Mouse (Mus musculus) heart, postnatal 4 days (tissue): ENCODE measurements around the gene Pigl. TPM values are rescaled to one million over a fixed set of nuclear protein-coding genes. Genes with fewer than 3 reads are reported as not detected.
A peak's percentile ranks its signal among the peaks of the same experiment; 100 is the strongest.
"Not testable (repeated sequence)": the region's sequence is repeated elsewhere in the genome, so short reads cannot be mapped to it uniquely, and the experiment has no call there.

Experiments
- DNase-seq: peaks from one replicate; pipeline ENCODE4 v3.0.0; 2021
- total RNA-seq, 2 experiments: library from RNA; stranded (reverse); gene quantifications; 2 replicates each; pipeline ENCODE4 v1.2.3; 2021

Gene Pigl
- 1 to 10 TPM; 3.9 to 4.5 TPM for total RNA-seq

GRCm38 (mm10) chr11:62458276-62458724 lies at the start of gene Pigl, which contains the start of gene Ncor1:
TSS of gene Pigl (plus strand) at chr11:62458460.
TSS of gene Ncor1 (minus strand) at chr11:62458541.
- DNase-seq = peak; percentile 87

DNA sequence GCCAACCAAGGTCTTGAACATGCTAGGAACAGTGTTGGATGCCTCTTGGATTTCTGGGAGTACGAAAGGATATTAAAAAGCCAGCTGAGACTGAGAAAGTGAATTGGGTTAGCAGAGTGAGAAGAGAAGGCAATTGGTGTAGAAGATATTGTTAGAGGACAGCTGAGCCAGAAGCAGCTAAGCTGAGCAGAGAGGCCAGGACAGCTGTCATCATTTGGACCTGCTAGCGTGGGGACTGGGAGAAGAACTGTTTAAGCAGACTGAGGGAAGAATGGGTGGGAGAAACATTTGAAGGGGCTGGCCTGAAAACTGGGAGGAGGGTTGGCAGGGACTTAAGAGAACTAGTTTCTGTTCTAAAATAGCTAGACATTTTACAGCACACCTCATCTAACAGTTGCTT lies 49.4 kb upstream of the Pigl start:
- no peak for DNase-seq

- DNase-seq = no peak
Observed at GRCm38 (mm10) chr11:62409611-62410010, 48.6 kb upstream of the Pigl start.

DNA sequence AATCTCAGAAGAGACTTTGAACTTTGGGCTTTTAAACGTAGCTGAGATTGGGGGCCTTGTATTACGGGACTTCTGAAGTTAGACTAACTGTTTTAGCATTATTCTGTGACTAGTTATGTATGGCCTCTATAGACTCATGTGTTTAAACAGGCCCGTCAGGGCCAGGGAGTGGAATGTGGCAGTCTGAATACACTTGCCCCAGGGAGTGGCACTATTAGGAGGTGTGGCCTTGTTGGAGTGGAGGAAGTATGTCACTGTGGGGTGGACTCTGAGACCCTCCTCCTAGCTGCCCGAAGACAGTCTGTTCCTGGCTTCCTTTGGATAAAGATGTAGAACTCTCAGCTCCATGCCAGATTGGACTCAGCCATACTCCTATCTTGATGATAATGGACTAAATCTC lies 43.2 kb upstream of the Pigl start:
- DNase-seq = no peak

DNA sequence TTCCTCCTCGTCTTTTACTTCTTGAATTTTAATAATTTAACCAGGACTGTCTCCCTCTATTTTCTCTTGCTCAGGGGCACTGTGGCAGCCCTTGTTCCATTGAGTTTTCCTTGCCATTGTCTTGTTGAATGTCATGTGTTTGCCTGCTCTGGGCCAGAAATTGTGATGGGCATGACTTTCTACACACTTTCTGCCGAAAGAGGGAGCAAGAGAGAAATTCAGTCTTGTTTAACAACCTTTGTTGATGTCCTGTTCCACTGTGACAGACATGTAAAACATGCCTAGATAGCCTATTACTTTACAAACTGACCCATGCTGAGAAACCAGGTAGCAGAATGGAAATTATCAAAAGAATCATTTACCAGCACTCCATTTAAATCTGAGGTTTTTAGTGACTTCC lies 33.7 kb upstream of the Pigl start:
- no peak for DNase-seq

- DNase-seq = no peak
Observed at GRCm38 (mm10) chr11:62426266-62426665, 32.0 kb upstream of the Pigl start.

- DNase-seq = peak; percentile 13
Observed at GRCm38 (mm10) chr11:62427105-62427504, 31.2 kb upstream of the Pigl start.

GRCm38 (mm10) chr11:62432211-62432610 lies 26.0 kb upstream of the Pigl start:
- DNase-seq = no peak

DNA sequence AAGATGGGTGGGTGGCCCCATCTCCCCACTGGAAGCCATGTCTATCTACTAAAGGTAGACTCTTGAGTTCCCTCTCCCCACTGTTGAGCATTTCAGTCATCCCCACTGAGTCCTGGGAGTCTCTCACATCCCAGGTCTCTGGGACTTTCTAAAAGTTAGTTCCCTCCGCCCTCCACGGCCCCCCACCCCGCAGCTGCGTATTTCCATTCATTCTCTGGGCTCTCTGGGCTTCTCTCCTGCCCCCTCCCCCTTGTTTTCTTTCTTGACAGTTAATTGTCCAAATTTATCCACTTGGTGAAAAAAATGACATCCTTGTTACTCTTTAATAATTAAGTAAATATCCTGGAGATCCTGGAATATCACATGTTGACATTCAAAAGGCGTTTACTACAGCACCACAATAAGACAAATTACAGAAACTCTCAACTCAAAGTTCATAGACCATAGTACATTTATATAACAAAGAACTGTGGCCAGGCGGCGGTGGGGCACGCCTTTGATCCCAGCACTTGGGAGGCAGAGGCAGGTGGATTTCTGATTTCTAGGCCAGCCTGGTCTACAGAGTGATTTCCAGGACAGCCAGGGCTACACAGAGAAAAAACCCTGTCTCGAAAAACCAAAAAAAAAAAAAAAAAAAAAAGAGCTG lies 17.5 kb upstream of the Pigl start:
- no peak for DNase-seq

- no peak for DNase-seq
Observed at GRCm38 (mm10) chr11:62445799-62446198, 12.5 kb upstream of the Pigl start.

- DNase-seq = no peak
Observed at GRCm38 (mm10) chr11:62448971-62449370, 9.3 kb upstream of the Pigl start.

GRCm38 (mm10) chr11:62455193-62455592 lies 3.1 kb upstream of the Pigl start:
- DNase-seq = no peak

GRCm38 (mm10) chr11:62456021-62456482 lies 2.2 kb upstream of the Pigl start:
- no peak for DNase-seq

DNA sequence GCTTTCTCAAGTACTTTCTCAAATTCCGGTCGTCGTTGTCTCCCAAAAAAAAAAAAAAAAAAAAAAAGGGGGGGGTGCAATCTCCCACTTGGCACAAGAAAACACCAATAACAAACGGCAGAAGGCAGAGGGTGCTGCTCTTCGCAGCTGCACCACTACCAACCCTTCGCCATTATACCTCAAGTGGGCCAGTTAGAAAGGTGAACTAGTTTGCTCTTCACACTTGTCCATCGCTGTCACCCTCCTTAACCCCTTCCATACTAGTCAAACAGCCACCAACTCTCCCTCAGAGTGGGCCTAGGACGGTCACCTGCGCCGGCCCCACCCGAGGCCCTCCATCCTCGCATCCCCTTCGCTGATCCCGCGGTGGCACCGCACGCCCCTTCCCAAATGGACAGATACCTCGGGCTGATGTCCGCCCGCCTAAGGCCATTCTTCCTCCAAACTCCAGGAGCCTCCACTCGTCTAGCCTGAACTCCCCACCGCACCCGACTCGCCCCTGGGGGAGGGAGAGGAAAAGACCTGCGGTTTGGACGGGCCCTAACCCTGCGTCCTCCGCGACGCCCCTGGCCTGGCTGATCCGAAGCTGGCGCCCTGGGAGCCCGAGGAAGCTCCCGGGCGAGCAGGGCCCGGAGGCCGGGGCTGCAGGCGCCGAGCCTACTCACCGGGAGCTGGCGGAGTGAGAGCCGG lies 1.6 kb upstream of the Pigl start:
- peak; percentile 57 for DNase-seq

DNA sequence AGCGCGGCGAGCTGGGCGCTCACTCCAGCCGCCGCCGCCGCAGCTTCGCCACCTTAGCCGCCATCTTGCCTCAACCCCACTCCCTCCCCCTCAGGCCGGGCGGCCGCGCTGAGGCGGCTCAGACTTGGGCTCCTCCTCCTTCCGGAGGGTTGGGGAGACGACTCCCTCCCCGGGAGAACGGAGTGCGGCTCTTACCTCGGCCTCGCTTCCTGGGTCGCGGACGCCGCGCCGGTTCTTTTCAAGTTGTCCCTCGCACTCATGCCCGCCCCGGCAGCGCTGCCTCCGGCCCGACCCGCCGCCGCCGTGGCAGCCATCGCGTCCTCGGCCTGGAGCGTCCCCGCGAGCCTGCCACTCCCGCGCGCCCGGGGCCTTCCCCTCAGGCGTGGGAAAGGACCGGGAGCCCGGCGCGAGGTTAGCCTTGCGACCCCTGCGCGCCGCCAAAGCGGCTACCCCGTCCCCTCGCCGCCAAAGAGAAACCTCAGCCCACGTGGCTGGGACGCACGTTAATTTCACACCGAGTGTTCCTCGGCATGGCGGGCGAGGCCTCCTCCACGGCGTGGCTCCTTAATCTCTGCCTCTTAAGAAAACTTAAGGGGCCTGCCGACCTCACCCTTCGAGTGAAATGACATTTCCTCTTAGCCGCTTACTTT lies 894 bp upstream of the Pigl start:
- peak; percentile 92 for DNase-seq

DNA sequence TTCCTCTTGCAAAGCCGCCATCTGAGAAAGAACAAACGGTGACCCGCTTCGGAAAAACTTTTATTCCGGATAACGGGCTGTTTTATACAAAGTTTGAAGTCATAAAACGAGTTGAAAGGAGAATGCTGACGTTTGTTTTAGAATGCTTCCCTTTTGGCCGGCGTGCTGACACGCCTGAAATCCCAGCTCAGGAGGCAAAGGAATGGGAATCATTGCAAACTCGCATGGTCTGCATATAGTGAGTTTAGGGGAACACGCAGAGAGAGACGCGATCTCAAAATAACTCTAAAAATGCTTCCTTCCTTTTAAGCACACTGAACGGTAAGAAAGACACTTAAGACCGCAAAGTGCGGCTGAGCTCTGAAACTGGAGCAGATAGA lies 379 bp upstream of the Pigl start:
- DNase-seq = no peak

DNA sequence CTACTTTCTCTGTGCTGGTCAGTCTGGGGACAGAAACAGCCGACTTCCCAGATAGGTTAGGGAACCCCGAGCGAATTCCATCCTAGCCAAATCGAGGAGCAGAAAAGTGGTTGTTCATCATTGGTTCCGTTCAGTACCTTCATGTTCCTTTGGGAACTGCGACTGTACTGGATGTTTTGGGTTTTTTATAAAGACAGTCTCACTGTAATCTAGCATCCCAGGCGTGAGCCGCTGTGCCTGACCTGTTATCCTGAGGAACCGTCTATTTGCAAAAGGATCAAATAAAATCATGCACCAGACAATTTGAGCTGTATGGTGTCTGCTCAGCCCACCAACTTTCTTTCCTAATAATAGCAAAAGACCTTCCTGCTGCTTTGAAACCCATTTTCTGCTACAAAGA lies 520 bp downstream of the Pigl start:
- no peak for DNase-seq

DNA sequence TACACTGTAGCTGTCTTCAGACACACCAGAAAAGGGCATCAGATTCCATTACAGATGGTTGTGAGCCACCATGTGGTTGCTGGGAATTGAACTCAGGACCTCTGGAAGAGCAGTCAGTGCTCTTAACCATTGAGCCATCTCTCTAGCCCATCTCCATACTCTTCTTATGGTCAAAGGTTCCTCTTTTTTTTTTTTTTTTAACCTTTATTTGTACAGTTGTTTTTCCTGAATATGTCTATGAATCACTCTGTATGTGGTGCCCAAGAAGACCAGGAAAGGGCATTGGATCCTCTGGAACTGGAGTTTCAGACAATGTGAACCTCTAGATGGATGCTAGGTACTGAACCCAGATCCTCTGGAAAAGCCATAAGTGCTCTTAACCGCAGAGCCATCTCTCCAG lies 4.3 kb downstream of the Pigl start:
- DNase-seq = not testable (repeated sequence)

- no peak for DNase-seq
Observed at GRCm38 (mm10) chr11:62463225-62463915, 5.1 kb downstream of the Pigl start.

DNA sequence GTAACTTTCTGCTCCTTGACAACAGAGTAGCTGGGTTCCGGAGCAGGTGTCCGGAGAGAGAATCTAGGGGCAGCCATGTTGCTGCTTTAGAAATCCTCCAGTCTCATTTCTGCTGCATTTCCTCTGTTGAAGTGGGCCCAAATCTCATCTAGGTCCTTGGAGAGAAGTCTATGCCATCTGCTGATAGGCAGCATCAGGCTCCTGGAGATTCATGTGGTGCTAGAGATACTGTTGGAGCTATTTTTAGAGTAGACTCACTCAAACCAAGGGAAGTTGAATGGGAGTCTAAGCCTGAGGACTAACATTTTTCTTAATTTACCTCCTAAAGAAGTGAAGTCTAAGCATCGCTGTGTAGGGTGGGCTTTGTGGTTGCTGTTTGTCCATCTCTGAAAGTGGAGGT lies 6.4 kb downstream of the Pigl start:
- DNase-seq = no peak

- no peak for DNase-seq
Observed at GRCm38 (mm10) chr11:62465849-62466248, 7.6 kb downstream of the Pigl start.

DNA sequence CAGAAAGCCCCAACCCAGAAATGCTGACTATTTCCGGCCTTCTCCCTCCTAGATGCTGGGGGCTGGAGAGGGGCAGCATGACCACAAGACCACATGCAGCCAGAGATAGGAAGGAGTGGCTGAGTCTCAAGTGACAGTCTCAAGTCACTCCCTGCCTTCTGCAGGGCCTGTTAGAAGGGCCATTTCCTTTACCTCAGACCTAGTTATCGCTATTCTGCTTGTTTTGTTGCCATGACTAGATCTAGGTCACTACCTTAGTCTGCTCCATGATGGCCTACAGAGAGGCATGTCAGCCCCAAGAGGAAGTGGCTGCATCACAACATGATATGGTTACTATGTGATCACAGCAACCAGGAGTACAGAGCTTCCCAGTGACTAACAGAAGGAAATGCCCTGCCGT lies 8.3 kb downstream of the Pigl start:
- DNase-seq = no peak

- not testable (repeated sequence) for DNase-seq
Observed at GRCm38 (mm10) chr11:62467289-62467688, 9.0 kb downstream of the Pigl start.
